Mouse (Mus musculus) thymus, adult 2 months (tissue): ENCODE results near the gene Mtss1l. TPM values are rescaled to one million over a fixed set of nuclear protein-coding genes. Genes with fewer than 3 reads are reported as not detected.

Experiments used
- DNase-seq: peaks from one replicate; pipeline ENCODE4 v3.0.0; 2021
- H3K27ac ChIP-seq: fragments of 200-500 bp; 2 replicates; pipeline ENCODE4 v1.5.1; 2012; ENCODE audit warnings: low read length, control low read depth; ENCODE audit not compliant: control insufficient read depth, insufficient read depth
- H3K27me3 ChIP-seq: fragments of 200-500 bp; 2 replicates; pipeline ENCODE4 v1.6.1; 2012; ENCODE audit warnings: mild to moderate bottlenecking, low read length, moderate library complexity, mixed read lengths; ENCODE audit not compliant: control insufficient read depth, insufficient read depth
- H3K36me3 ChIP-seq: fragments of 200-500 bp; 2 replicates; pipeline ENCODE4 v1.6.1; 2012; ENCODE audit warnings: mild to moderate bottlenecking, low read length, moderate library complexity; ENCODE audit not compliant: control insufficient read depth, insufficient read depth
- H3K4me1 ChIP-seq: fragments of 200-500 bp; replicated peaks from 2 replicates; pipeline ENCODE4 v1.6.1; 2012; ENCODE audit warnings: low read length; ENCODE audit not compliant: control insufficient read depth, insufficient read depth
- H3K4me3 ChIP-seq: fragments of 200-500 bp; 2 replicates; pipeline ENCODE4 v1.5.1; 2012; ENCODE audit warnings: mild to moderate bottlenecking, low read length, control low read depth, moderate library complexity; ENCODE audit not compliant: control insufficient read depth, insufficient read depth
- CTCF ChIP-seq: fragments of 200-500 bp; IDR thresholded peaks from 2 replicates; pipeline ENCODE4 v1.5.1; 2012; ENCODE audit warnings: mild to moderate bottlenecking, control low read depth, low read length, moderate library complexity, borderline replicate concordance; ENCODE audit not compliant: control insufficient read depth, poor library complexity, insufficient read depth; ENCODE audit errors: extremely low read depth
- POLR2A ChIP-seq: fragments of 200-500 bp; IDR thresholded peaks from 2 replicates; pipeline ENCODE4 v1.6.1; 2012; ENCODE audit warnings: mild to moderate bottlenecking, low read length, control low read depth, moderate library complexity; ENCODE audit not compliant: control insufficient read depth, poor library complexity, insufficient read depth; ENCODE audit errors: extremely low read depth
- WGBS: fragments of 180-500 bp; shearing (Covaris S2); methylation state at CpG from one replicate; pipeline ENCODE4 v1.1.7; 2018; 5-methylcytosine and 5-hydroxymethylcytosine counted together
- polyA plus RNA-seq: library from polyadenylated mRNA; depleted of rRNA; stranded (reverse); fragments of >200 nt; gene quantifications from 2 replicates; pipeline ENCODE4 v1.2.3, GENCODE M21; 2012

Gene Mtss1l
- polyA plus RNA-seq, 1 experiment = 43.6 TPM

DNA sequence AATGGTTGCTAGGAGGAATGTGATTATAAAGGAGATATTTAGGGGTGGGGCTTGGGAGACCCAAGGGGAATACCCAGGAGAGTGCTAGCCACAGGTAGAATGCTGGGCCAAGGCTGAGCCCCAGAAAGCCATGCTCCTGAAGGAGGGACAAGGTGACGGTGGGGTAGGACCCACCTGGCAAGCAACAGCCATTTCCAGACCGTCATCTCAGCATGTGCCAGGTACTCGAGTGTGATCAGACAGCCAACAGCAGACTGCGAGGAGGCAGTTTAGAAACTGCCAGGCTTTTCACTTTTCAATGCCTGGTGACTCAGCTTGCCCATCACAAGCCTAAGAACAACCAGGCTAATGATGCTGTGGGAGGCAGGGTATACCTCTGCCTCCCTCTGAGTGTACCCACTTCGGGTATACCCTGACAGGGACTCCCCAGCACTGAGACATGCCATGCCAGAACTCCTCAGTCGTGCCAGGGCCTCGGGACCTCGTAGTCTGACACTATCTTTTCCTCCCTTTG, 10.1 kb downstream of the Mtss1l start:
- H3K27ac ChIP-seq = no peak overlapping the region
- no peaks in the 10 kb centered on the region for H3K36me3 ChIP-seq
- H3K4me3 ChIP-seq = no peak overlapping the region
- 96% methylated on average over 8 of the region's 8 CpGs for WGBS
- no peak for DNase-seq
- TF ChIP-seq POLR2A (no peak), CTCF (no peak)
- no peaks in the 10 kb centered on the region for H3K4me1 ChIP-seq
- no peaks in the 10 kb centered on the region for H3K27me3 ChIP-seq

DNA sequence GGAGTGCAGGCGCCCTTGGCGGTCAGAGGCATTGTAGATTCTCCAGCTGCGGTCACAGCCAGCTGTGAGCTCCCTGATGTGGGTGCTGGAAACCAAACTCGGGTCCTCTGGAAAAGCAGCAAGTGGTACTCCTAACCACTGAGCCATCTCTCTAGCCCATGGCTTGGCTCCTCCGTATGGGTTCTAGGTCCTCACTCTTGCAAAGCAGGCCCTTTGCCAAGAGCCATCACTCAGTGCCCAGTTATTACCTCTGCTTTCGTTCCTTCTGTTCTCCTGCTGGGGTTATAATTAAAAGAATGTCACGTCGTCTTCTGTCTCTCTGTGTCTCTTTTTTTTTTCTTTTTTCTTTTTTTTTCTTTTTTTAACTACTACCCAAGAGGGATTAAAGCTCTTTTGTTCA, 11.8 kb downstream of the Mtss1l start:
- no peak overlapping the region for H3K4me3 ChIP-seq
- no peak overlapping the region for H3K27ac ChIP-seq
- TF ChIP-seq CTCF (no peak), POLR2A (no peak)
- no peaks in the 10 kb centered on the region for H3K27me3 ChIP-seq
- H3K36me3 ChIP-seq = no peaks in the 10 kb centered on the region
- no peak for DNase-seq
- WGBS = 90% methylated on average over 8 of the region's 8 CpGs
- H3K4me1 ChIP-seq = no peaks in the 10 kb centered on the region

DNA sequence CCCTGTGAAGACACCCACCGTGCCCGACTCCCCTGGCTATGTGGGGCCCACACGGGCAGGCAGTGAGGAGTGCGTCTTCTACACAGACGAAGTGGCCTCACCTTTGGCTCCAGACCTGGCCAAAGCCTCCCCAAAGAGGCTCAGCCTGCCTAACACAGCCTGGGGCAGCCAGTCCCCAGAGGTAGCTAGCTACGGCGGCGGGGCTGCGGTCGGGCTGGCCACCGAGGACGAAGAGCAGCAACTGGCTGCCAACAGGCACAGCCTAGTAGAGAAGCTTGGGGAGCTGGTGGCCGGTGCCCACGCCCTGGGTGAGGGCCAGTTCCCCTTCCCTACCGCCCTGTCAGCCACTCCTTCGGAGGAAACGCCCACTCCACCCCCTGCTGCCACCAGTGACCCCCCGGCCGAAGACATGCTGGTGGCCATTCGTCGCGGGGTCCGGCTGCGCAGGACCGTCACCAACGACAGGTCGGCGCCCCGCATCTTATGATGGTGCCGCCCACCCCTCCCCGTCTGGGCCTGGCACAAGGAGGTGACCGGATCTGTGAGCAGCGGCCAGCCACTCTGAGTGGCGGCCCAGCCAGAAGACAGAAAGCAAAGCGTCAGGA, 17.4 kb downstream of the Mtss1l start:
- TF ChIP-seq POLR2A (no peak), CTCF (no peak)
- no peaks in the 10 kb centered on the region for H3K4me1 ChIP-seq
- H3K36me3 ChIP-seq = no peaks in the 10 kb centered on the region
- H3K27me3 ChIP-seq = no peaks in the 10 kb centered on the region
- WGBS = 96% methylated on average over 35 of the region's 35 CpGs
- H3K27ac ChIP-seq = no peak overlapping the region
- no peak overlapping the region for H3K4me3 ChIP-seq
- no peak for DNase-seq

DNA sequence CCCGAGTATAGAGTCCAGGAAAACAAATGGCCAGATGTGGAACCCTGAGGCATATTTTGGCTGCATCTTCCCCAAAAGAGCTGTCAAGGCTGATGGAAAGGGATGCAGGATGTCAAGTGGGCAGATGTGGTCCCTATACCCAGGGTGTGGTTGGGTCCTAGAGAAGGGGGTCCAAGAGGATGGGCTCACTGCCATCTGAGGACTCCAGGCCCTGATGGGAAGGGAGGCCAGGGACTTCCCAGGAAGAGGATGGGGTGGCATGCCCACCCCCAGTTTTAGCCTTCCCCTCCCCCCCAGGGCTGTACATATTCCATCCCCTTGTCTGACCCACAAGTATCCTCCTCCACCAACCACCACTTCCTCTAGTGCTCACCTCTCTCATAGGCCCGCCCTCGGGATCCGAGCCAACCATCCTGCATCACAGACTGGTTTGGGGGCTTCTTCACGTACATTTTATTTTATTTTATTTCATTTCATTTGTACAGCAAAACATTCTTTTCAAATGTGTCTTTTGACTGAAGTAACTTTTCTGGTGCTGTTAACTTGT, 19.4 kb downstream of the Mtss1l start:
- no peak for DNase-seq
- 72% methylated on average over 5 of the region's 5 CpGs for WGBS
- no peak for TF ChIP-seq POLR2A
- TF ChIP-seq CTCF = no peak
- H3K27me3 ChIP-seq = no peaks in the 10 kb centered on the region
- H3K4me1 ChIP-seq = no peaks in the 10 kb centered on the region
- no peaks in the 10 kb centered on the region for H3K36me3 ChIP-seq
- no peak overlapping the region for H3K27ac ChIP-seq
- no peak overlapping the region for H3K4me3 ChIP-seq

DNA sequence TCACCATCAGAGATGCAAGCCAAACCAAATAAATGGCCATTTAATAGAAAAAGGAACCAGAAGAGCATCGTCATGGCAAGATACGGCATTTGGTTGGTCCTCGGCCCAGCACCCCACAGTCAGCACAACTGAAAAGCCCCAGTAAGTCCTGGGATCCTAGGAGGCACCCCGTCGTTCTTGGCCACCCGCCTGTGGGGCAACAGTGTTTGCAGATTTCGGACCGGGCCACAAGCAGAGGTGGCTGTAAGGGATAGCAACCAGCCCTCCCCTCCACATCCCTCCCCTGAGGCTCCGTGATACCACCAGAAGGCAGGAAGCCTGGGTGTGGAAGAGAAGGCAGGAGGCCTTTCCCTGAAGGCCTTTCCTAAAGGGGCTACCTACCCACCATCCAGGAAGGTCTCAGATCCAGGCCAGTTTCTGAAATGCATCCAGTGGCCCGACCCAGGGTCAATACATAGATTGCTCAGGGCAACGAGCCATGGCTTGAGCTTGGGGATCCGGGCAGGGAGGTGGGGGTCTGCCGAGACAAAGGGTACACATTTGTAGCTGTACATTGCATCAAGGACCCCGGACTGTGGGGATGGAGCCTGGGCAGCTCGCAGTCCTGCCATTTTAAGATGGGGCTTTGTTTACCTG, 20.7 kb downstream of the Mtss1l start:
- Histone ChIP-seq H3K36me3 (no peaks in the 10 kb centered on the region), H3K4me3 (no peak overlapping the region)
- 88% methylated on average over 15 of the region's 15 CpGs for WGBS

DNA sequence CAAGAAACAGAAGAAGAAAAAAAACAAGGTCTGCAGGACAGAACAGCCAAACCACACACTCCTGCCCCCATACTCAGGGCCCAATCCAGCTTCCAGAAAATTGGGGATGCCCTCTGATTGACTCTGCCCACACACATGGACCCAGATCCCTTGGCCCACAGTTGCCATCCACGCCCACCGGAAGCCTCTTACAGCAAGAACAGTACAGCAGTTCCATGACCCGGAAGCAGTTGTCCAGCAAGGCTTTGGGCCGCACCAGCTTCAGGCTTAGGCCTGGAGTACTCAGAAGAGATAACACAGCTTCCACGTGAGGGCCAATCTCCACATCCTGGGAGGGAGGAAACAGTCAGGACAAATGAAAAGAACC, 21.2 kb downstream of the Mtss1l start:
- Histone ChIP-seq H3K4me3 (no peak overlapping the region), H3K27ac (no peak overlapping the region), H3K4me1 (no peaks in the 10 kb centered on the region), H3K27me3 (no peaks in the 10 kb centered on the region), H3K36me3 (no peaks in the 10 kb centered on the region)
- 93% methylated on average over 5 of the region's 5 CpGs for WGBS
- DNase-seq = no peak
- TF ChIP-seq POLR2A (no peak), CTCF (no peak)

More for the DNA sequence above, 20.7 kb downstream of the Mtss1l start:
- Histone ChIP-seq H3K27me3 (no peaks in the 10 kb centered on the region), H3K27ac (no peak overlapping the region), H3K4me1 (no peaks in the 10 kb centered on the region)
- no peak for DNase-seq
- no peak for TF ChIP-seq CTCF
- no peak for TF ChIP-seq POLR2A
